Mouse (Mus musculus) testis, adult 2 months (tissue): ENCODE measurements around the gene Synj2. TPM values are rescaled to one million over a fixed set of nuclear protein-coding genes. Genes with fewer than 3 reads are reported as not detected.

ENCODE experiments used
- H3K27ac ChIP-seq: fragments of 200-500 bp; 2 replicates; pipeline ENCODE4 v1.5.1; 2012; ENCODE audit warnings: low read depth, low read length; ENCODE audit not compliant: control insufficient read depth, insufficient read depth
- H3K27me3 ChIP-seq: fragments of 200-500 bp; 2 replicates; pipeline ENCODE4 v1.6.1; 2012; ENCODE audit warnings: mild to moderate bottlenecking, low read length, moderate library complexity; ENCODE audit not compliant: control insufficient read depth, insufficient read depth
- H3K36me3 ChIP-seq: fragments of 200-500 bp; 2 replicates; pipeline ENCODE4 v1.6.1; 2012; ENCODE audit warnings: mild to moderate bottlenecking, low read length; ENCODE audit not compliant: control insufficient read depth, insufficient read depth
- H3K4me1 ChIP-seq: fragments of 200-500 bp; 2 replicates; pipeline ENCODE4 v1.6.1; 2012; ENCODE audit warnings: low read length; ENCODE audit not compliant: control insufficient read depth, insufficient read depth
- H3K4me3 ChIP-seq: fragments of 200-500 bp; 2 replicates; pipeline ENCODE4 v1.5.1; 2012; ENCODE audit warnings: low read depth, mild to moderate bottlenecking, low read length, moderate library complexity, mixed read lengths; ENCODE audit not compliant: control insufficient read depth
- CTCF ChIP-seq: fragments of 200-500 bp; IDR thresholded peaks from 2 replicates; pipeline ENCODE4 v1.5.1; 2012; ENCODE audit warnings: low read depth, mild to moderate bottlenecking, inconsistent platforms, low read length, moderate library complexity; ENCODE audit not compliant: control insufficient read depth, insufficient read depth, insufficient replicate concordance
- POLR2A ChIP-seq: fragments of 200-500 bp; IDR thresholded peaks from 2 replicates; pipeline ENCODE4 v1.6.1; 2012; ENCODE audit warnings: low read depth, mild to moderate bottlenecking, inconsistent platforms, low read length, moderate library complexity; ENCODE audit not compliant: control insufficient read depth
- polyA plus RNA-seq: library from polyadenylated mRNA; depleted of rRNA; stranded (reverse); fragments of >200 nt; gene quantifications from 2 replicates; pipeline ENCODE4 v1.2.3, GENCODE M21; 2012

The Synj2 gene
- polyA plus RNA-seq, 1 experiment: 32.9 TPM

- Histone ChIP-seq H3K4me3 (no peak overlapping the region), H3K27ac (no peak overlapping the region), H3K27me3 (no peaks in the 10 kb centered on the region), H3K36me3 (no peaks in the 10 kb centered on the region), H3K4me1 (peaks cover 5% of the 10 kb centered on the region)
- TF ChIP-seq POLR2A: no peak
- no peak for TF ChIP-seq CTCF
These were observed 42.1 kb downstream of the Synj2 start for GRCm38 (mm10) chr17:5983150-5983549.

DNA sequence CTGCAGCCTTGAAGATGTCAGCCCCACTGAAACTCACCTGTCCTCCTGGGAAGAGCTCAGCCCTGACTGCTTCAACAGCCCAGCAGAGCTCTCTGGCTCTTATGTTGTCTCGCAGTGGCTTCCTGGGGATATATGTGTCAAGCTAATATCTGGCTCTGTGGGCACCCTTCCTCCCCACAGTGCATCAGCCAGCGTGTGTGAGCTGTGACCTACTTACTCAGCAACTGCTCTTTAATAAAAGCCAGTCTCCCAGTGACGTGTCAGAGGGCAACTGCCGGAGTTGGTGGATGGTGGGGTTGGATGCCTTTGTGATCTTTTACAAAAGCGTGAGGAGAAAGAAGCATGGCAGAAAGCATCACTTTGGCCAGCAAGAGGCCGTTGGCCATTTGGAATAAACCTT, 42.8 kb downstream of the Synj2 start:
- Histone ChIP-seq H3K4me3 (no peak overlapping the region), H3K36me3 (no peaks in the 10 kb centered on the region), H3K27me3 (no peaks in the 10 kb centered on the region), H3K4me1 (peaks cover 5% of the 10 kb centered on the region), H3K27ac (no peak overlapping the region)
- no peak for TF ChIP-seq CTCF
- no peak for TF ChIP-seq POLR2A

DNA sequence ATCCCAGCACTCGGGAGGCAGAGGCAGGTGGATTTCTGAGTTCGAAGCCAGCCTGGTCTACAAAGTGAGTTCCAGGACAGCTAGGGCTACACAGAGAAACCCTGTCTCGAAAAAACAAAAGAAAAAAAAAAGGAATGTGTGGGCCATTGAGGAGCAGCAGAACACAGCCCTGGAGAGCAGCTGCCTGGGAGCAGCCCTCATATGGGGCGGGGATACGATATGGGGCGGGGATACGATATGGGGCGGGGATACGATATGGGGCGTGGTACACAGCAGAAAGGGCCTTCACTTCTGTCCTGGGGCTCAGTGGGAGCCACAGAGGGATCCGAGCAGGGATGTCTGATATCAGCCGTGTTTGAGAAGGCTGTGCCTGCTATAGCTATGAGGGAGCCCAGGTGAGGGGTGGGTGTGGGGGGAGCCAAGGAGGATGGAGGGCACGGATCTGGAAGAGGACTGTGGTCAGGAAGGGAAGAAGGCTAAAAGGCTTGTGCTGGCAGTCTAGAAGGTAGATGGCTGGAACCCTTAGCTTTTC, 43.7 kb downstream of the Synj2 start:
- Histone ChIP-seq H3K4me1 (peaks cover 5% of the 10 kb centered on the region), H3K36me3 (no peaks in the 10 kb centered on the region), H3K27ac (no peak overlapping the region), H3K27me3 (no peaks in the 10 kb centered on the region), H3K4me3 (no peak overlapping the region)
- TF ChIP-seq CTCF (no peak), POLR2A (no peak)

DNA sequence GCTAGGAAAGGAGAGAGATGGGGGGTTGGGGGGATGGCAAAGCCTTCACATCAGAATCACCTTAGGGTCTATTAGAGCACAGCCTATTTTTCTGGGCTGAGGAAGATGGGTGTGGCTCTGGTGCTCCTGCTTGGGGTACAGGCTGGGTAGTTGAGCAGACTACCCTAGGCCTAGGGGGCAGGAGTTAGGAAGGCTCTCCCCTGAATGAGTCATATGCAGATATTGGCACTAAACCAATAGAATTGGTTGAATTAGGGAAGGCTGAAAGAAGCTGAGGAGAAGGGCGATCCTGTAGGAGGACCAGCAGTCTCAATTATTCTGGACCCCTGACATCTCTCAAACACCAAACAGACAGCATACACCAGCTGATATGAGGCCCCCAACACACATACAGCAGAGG, 44.2 kb downstream of the Synj2 start:
- peaks cover 7% of the 10 kb centered on the region for H3K4me1 ChIP-seq
- TF ChIP-seq POLR2A: no peak
- TF ChIP-seq CTCF: no peak
- H3K27ac ChIP-seq: no peak overlapping the region
- H3K36me3 ChIP-seq: no peaks in the 10 kb centered on the region
- H3K27me3 ChIP-seq: no peaks in the 10 kb centered on the region
- no peak overlapping the region for H3K4me3 ChIP-seq

DNA sequence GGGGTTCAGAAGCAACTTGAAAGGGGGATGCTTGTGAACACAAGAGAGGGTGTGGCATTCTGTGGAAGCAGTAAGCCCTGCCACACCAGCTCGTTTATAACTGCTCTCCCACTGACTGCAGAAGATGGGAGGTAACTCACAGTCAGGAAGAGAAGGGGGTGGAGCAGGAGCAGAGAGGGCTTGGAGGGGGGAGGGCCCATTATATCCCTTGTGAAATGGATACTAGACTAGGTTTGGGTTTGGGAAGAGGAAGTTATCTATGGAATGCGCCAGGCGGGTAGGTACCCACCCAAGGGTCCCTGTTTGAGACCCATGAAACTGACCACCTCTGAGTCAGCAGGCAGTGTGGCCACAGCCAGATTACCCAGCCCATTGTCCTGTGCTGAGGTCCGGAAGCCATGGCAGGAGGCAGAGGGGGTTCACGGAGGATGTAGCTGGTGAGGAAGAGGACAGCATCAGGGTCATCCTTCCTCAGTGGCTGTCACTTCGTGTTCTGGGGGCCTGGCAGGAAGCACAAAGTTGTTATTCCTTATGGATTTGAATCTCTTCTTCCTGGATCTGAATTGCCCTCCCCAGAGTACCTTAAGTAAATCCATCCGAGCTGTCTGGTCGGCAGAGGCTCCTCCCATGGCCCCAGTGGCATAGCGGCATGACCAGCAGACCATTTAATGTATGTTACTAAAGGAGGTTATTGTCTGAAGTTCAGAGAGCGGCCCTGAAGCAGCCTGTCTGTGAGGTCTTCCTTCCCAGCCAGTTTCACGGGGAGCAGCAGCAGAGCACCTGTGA, 46.4 kb downstream of the Synj2 start:
- Histone ChIP-seq H3K36me3 (no peaks in the 10 kb centered on the region), H3K27me3 (no peaks in the 10 kb centered on the region), H3K4me1 (peaks cover 7% of the 10 kb centered on the region), H3K27ac (no peak overlapping the region), H3K4me3 (peak overlapping the region; percentile 33)
- TF ChIP-seq POLR2A: no peak
- TF ChIP-seq CTCF: no peak

DNA sequence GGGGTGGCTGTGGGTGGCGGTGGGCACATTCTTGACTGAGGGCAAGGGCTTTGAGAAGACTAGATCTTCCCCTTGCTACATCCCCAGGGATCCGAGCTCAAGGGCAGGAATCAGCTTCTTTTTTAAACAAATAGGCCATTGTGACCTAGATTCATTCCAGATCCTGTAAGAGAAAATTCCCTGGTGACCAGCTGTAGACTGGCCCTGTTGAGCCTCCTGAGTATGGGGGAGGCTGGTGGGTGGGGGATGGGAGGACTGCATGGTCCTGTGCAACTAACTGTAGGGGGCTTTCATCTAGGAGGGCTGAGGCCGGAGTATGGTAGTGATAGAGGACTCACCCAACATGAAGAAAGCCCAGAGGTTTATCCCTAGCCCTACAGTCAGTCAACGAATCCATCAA, 47.0 kb downstream of the Synj2 start:
- no peaks in the 10 kb centered on the region for H3K36me3 ChIP-seq
- peaks cover 9% of the 10 kb centered on the region for H3K4me1 ChIP-seq
- H3K27me3 ChIP-seq: no peaks in the 10 kb centered on the region
- H3K27ac ChIP-seq: no peak overlapping the region
- TF ChIP-seq POLR2A (no peak), CTCF (no peak)
- H3K4me3 ChIP-seq: peak overlapping the region; percentile 33; the same call in 1 of the 2 replicates

DNA sequence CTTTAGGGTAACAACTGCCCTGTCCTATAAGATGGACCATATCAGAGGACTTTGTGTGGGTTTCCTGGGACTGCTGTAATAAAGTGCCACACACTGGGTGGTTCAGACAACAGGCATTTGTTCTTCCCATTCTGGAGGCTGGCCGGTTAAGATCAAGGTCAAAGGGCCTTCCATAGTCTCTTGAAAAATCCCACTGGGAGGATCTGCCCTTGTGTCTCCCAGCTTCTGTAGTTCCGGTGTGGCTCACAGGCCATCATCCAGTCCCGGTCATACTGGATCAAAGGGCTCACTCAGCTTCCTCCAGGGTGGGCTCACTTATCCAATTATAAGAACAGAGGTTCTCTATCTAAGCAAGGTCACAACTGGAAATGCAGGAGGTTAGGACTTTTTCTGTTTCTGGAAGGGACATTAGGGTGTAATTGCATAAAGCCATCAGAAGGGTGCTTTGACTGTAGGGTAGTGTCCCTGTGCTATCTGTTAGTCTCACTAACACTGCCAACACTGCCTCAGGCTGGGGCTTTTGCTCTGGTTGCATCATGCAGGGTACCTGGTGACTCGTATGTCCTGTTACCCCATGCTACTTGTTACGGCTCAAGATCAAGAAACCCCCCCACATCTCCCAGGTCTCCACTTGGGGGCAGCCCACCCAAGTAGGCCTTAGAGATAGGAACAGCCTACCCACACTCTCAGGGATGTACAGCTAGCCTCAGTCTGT, 51.9 kb downstream of the Synj2 start:
- no peaks in the 10 kb centered on the region for H3K36me3 ChIP-seq
- no peak overlapping the region for H3K4me3 ChIP-seq
- TF ChIP-seq POLR2A (no peak), CTCF (no peak)
- H3K27me3 ChIP-seq: no peaks in the 10 kb centered on the region
- peak overlapping the region; percentile 9; the same call in 1 of the 2 replicates for H3K27ac ChIP-seq
- H3K4me1 ChIP-seq: peaks cover 15% of the 10 kb centered on the region
